Mouse (Mus musculus) lung, postnatal 0 days (tissue): ENCODE data around the gene Abca2.

Experiments
- CTCF ChIP-seq: IDR thresholded peaks from 2 replicates; pipeline ENCODE4 v1.5.1; 2016; ENCODE audit warnings: antibody characterized with exemption, mild to moderate bottlenecking
- EP300 ChIP-seq: IDR thresholded peaks from 2 replicates; pipeline ENCODE4 v1.6.1; 2016; ENCODE audit warnings: antibody characterized with exemption, mild to moderate bottlenecking, control low read depth

GRCm38 (mm10) chr2:25477541-25477940 is 49.0 kb downstream of the Abca2 start:
- no peak for TF ChIP-seq CTCF
- TF ChIP-seq EP300: no peak
